In the genomic region with DNA sequence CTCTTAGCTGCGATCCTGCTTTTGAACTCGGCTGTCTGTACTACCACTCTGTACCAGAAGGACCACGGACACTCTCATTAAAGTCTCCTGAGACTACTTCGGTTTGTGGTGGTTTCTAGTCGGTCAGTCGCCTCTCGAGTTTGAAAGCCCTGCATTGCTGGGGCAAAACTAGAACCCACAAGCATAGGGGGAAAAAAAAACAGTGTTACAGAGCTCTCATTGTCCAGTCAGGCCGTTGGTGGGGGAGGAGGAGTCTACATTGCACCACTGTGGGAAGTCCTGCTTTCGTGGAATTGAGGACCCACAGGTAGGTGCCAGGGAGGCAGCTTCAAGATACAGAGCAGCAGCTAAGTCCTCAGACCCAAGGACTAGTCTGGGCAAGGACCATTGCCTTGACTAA, we compare ENCODE assay signal across 24 mouse cellular contexts.
"Had no signal": no experiment of that assay in that cellular context is flagged by ENCODE, and none has a peak within 500 bp of the region (broad histone marks: within the 10 kb centered on the region; RNA-seq: fewer than 3 reads in every experiment).

No protein-coding gene starts in this region.

- H3K27ac ChIP-seq: gastrocnemius, adult 2 months; heart, embryonic 10.5 days; hindbrain, embryonic 12.5 days; hindbrain, embryonic 14.5 days; intestine, embryonic 15.5 days; layer of hippocampus, adult 2 months; left cerebral cortex, adult 2 months; limb, embryonic 10.5 days; limb, embryonic 12.5 days; liver, embryonic 13.5 days; liver, embryonic 15.5 days had no signal

- H3K27me3 ChIP-seq: heart, embryonic 12.5 days; hindbrain, embryonic 12.5 days; intestine, embryonic 15.5 days; limb, embryonic 12.5 days; liver, embryonic 13.5 days; liver, embryonic 15.5 days had no signal

- H3K4me1 ChIP-seq: hindbrain, embryonic 12.5 days; limb, embryonic 12.5 days; liver, embryonic 15.5 days had no signal

- H3K9ac ChIP-seq: heart, embryonic 12.5 days; hindbrain, embryonic 12.5 days; hindbrain, embryonic 14.5 days; intestine, embryonic 15.5 days; limb, embryonic 12.5 days; liver, embryonic 13.5 days; liver, embryonic 15.5 days had no signal

- H3K4me3 ChIP-seq: gastrocnemius, adult 2 months; heart, embryonic 10.5 days; heart, embryonic 12.5 days; hindbrain, embryonic 12.5 days; intestine, embryonic 15.5 days; layer of hippocampus, adult 2 months; left cerebral cortex, adult 2 months; limb, embryonic 10.5 days; limb, embryonic 12.5 days; liver, embryonic 13.5 days; liver, embryonic 15.5 days had no signal

- DNase-seq: gastrocnemius, adult 2 months; gastrocnemius, postnatal 10 days; gastrocnemius, postnatal 25 days; heart, adult 18-20 months; heart, postnatal 10 days; kidney, adult 11 months; kidney, adult 8-10 months; kidney, postnatal 10 days; kidney, postnatal 25 days; kidney, postnatal 4 days; liver; liver, embryonic 13.5 days had no signal

- ATAC-seq: hindbrain, embryonic 16.5 days; intestine, embryonic 15.5 days had no signal

- H3K4me2 ChIP-seq: heart, embryonic 12.5 days; hindbrain, embryonic 12.5 days; hindbrain, embryonic 14.5 days; intestine, embryonic 15.5 days; limb, embryonic 12.5 days; liver, embryonic 11.5 days; liver, embryonic 13.5 days; liver, embryonic 15.5 days had no signal

- H3K9me3 ChIP-seq: heart, embryonic 10.5 days; heart, embryonic 12.5 days; hindbrain, embryonic 12.5 days; intestine, embryonic 15.5 days; limb, embryonic 10.5 days; limb, embryonic 12.5 days; liver, embryonic 13.5 days; liver, embryonic 15.5 days had no signal
